Mouse (Mus musculus) heart, adult 2 months (tissue): ENCODE results near the gene Ltc4s.
A peak's percentile ranks its signal among the peaks of the same experiment; 100 is the strongest.

Experiments
- CTCF ChIP-seq: fragments of 200-600 bp; IDR thresholded peaks from 2 replicates; pipeline ENCODE4 v1.8.1; 2022; ENCODE audit warnings: antibody characterized with exemption, mild to moderate bottlenecking, moderate library complexity
- EP300 ChIP-seq: fragments of 200-500 bp; IDR thresholded peaks from 2 replicates; pipeline ENCODE4 v1.6.1; 2011; ENCODE audit warnings: low read depth, low read length, control low read depth; ENCODE audit not compliant: insufficient read depth
- POLR2A ChIP-seq: fragments of 200-500 bp; IDR thresholded peaks from 2 replicates; pipeline ENCODE4 v1.6.1; 2011; ENCODE audit warnings: mild to moderate bottlenecking, low read depth, low read length, control low read depth; ENCODE audit not compliant: insufficient read depth

DNA sequence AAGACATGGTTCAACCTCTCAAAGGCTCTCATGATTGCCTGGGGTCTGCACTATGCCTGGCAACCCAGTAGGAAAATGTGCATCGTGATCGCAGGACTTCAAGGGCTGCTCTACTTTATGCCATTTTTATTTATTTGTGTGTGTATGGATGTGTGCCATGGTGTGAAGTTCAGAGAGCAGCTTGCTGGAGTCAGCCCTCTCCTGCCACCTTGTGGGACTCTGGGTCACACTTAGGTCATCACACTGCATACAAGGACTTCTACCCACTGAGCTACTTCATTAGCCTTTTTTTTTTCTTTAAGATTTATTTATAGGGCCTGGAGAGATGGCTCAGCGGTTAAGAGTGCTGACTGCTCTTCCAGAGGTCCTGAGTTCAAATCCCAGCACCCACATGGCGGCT lies 23.6 kb upstream of the Ltc4s start:
- TF ChIP-seq CTCF (peak; percentile 67), POLR2A (no peak), EP300 (no peak)
